Mouse (Mus musculus): ENCODE results near the gene Jmy. TPM values are rescaled to one million over a fixed set of nuclear protein-coding genes. Genes with fewer than 3 reads are reported as not detected.

The Jmy gene
- total RNA-seq, 4 experiments from 2014 or later: 34.4 to 39.6 (median 37.0) TPM

DNA sequence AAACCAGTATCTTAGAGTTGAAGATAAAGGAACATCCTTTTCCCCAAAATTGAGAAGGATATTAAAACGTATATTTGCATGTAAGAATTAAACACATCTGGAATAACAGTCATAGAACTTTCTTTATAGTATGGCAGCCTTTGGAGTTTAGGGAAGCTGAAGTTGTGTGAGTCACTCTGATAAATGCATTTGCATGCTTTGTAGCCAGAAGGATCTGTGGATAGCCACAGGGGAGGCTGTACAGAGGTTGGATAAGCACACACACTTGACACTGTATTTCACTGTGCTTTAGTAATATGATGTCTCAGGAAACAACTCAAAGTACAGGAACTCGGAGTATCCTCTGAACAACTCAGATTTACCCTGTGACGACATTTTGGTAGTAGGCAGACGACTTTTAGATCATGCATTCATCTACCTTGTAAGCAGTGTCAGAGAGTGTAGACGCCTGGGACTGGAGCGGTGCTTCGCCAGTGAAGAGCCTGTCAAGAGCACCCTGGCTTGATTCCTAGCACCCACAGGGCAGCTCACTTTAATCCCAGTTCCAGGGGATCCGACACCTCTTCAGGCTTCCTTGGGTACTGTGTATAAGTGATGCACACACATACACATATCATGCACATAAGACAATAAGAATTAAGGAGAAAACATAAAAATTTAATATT is 119.1 kb downstream of the Jmy start:
- no peak for DNase-seq (ENCODE audit: low spot score in 2 of 2)

Other genes starting within 250 kb of the Jmy start
- gene Homer1, start 200.2 kb downstream of the Jmy start, total RNA-seq (2022): 100 to 1,000 TPM; 117 to 181 (median 146) TPM
- not detected for gene Bhmt, start 138.2 kb upstream of the Jmy start, total RNA-seq (2022)
- under 1 TPM; 0.21 to 0.58 (median 0.35) TPM for gene Bhmt2, start 174.5 kb upstream of the Jmy start, total RNA-seq (2022)
- gene Dmgdh, start 174.6 kb upstream of the Jmy start, total RNA-seq (2022): under 1 TPM; 0.16 to 0.79 (median 0.28) TPM

Data from layer of hippocampus, adult 8-10 months (tissue).